Mouse (Mus musculus): Measurements from ENCODE around the gene Ccdc61.
"Not testable (repeated sequence)": the region's sequence is repeated elsewhere in the genome, so short reads cannot be mapped to it uniquely, and the experiment has no call there.

Ccdc61 gene

DNA sequence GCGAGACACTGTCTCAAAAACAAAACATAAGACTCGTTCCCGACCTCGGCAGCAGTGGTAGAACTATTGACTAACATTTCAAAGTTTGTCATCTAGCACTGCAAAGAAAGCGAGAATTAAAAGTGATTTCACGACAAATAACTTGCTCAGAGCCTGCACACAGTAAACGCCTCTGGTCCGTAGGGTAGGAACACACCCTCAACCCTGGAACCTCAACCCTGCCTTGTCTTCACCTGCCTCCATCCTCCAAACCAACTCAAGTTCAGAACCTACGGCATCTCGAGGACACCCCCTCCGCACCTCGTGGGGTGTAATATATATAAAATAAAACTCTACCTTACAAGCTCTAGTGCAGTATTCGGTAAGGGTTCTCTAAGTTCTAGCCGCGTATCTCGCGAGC lies 418 bp downstream of the Ccdc61 start:
- no peak for DNase-seq (ENCODE audit: low spot score)

DNA sequence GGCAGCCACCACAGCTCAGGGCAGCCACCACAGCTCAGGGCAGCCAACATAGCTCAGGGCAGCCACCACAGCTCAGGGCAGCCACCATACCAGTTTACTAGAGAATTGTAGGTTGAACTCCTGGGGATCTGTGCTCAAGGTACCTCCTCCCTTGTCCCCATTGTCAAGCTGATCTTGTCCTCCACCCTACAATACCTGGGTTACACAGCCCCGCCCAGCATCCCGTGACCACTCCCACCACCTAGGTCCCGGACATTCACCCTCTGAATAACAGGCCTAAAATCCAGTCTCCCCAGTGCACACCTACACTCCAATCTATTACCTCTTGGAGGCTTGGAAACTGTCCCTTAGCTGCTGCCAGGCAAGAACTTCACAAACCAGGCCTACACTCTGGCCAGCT lies 5.2 kb downstream of the Ccdc61 start:
- no peak for DNase-seq (ENCODE audit: low spot score)

DNA sequence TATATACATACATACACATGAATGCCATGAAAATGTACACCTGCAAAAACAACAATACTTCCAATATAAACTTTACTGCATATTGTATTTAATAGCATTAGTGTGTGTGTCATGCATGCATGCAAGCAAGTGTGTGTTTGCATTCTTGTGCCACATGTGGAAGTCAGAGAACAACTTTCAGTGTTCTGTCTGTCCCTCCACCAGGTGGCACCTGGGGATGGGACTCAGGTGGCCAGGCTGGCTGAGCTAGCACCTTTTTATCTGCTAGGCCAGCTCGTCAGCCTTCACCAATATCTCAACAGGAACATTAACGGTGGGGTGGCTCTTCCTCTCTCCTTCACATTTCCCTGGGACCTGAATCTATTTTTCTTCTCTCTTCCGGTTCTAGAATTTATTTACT lies 7.7 kb downstream of the Ccdc61 start:
- DNase-seq (ENCODE audit: low spot score), result no peak

DNA sequence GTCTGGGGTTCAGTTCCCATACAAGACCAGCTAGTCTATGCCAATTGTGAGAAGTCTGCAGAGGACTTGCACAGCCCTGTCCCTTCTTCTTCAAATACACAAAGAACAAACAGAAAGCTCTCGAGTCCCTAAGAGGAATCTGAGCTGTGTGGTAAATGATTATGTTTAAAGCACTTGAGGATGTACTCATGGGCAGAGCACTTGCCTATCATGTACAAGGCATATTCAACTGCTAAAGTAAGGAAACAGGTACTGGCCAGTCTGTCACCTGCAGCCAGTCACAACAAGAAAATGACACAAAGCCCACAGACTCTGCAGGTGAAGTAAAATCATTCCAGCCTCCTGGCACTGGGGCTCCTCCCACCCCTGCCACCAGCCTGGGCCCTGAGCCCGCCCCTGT lies 9.7 kb downstream of the Ccdc61 start:
- DNase-seq (ENCODE audit: low spot score), result no peak

DNA sequence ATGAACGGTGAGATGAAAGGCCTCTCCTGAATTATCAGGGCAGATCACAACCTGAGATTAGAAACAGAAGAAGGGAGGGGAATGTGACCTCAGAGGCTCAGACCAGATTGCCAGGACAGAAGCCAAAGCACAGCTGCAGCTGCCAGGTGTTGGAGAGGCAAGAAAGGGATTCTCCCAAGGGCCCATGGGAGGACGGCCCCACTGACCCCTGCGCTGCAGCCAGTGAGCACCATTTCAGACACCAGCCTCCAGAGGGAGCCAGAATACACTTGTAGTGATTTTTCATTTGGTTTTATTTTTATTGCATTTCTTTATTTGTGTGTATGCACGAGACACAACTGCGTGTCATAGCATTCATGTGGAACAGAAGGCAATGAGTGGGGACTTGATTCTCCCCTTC lies 13.7 kb downstream of the Ccdc61 start:
- no peak for DNase-seq (ENCODE audit: low spot score)

DNA sequence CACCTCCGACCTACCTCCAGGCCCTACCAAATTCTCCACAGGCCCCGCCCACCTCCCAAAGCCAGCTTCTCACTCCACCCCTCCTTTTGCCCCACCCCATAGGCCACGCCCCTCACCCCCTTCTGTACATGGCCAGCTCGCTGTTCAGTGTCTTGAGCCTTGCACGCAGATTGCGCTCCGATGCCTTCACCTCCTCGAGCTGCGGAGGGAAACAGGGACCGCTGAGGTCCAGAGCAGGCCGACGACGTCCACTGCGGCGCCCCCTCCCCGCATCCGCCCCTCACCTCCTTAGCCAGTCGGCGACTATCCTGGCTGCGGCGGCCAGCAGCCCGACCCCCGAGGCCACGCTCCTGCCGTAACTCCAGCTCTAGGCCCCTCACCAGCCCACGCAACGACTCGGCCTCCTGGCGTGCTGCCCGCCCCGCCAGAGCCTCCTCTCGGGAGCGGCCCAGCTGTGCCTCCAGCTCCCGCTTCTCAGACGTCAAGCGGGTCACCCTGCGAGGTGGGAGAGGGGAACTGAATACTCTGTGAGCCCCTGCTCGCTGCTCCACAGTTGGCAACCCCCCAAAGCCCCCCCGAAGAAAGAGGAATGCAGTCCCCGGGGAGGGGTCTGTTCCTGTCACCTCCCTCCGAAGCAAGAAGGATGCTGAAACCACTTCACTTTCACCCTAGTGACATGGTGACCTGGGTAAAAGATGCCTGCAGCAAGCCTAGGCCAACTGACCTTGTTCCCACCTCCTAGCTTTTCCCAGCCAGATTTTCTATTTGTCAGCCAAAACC lies 16.4 kb downstream of the Ccdc61 start:
- peak; percentile 64 for DNase-seq (ENCODE audit: low spot score)

DNA sequence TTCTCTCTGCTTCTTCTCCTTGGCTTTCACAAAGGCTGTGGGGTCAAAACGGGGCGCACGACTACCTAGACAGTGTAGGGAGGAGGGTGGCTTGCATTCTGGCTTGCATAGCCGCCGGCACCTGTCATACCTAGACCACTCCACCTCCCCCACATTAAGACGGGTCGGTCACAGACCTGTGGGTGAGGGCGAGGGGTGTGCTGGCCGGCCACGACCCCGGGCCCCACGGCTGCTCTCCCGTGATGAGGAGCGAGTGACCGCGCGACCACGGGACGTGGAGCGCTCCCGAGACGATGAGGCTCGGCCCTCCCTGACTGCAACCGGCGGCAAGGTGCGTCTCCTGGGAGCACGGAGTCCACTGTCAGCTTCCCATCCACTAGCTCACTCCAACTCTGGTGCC lies 17.2 kb downstream of the Ccdc61 start:
- no peak for DNase-seq (ENCODE audit: low spot score)

DNA sequence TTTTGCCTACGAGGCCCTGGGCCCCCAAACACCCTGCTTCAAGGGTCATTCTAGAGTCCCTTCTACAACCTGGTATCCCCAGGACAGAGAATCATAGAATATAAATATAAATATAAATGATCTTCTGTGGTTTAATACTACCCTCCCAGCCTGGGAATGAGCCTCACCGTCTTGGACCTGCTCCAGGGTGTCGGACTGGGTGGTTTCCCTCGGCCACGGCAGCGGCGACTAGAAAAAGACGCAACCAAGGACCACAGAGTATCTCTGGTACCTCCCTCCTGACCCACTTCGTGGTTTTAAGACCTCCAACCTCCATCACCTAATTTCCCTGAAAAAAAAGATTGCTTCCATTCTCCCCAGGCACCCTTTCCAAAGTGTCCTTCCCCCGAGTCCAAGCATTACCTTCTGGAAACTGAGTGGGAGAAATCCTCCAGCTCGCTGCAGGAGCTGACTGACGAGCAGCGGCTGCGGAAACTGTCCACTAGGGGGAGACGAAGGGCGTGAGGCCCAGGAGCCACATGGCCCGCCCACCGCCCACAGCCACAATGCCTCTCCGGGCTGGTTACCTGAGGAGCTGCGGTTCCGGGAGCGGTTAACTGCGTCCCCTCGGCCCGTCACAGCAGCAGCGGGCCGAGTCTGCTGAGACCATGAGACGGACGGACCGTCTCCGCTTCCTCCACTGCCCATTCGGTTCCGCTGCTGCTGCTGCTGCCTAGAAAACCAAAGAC lies 18.2 kb downstream of the Ccdc61 start:
- peak; percentile 75 for DNase-seq (ENCODE audit: low spot score)

DNA sequence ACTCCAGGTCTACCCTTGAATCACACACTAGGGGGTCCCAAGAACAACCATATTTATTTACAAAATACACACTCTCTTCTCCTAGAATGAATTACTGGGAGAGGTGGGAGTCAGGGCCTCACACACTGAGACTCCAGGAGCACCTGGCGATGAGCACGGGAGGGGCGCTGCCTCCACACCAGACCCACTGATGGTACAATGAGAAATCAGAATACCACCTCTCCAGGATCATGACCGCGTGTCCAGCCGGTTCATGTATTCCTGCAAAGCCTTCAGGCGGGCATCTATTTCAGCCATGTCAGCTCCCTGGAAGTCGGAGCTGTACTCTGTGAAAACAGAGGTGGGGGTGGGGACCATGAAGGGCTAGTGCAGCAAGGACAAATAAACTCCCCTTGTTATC lies 19.4 kb downstream of the Ccdc61 start:
- DNase-seq (ENCODE audit: low spot score), result no peak

DNA sequence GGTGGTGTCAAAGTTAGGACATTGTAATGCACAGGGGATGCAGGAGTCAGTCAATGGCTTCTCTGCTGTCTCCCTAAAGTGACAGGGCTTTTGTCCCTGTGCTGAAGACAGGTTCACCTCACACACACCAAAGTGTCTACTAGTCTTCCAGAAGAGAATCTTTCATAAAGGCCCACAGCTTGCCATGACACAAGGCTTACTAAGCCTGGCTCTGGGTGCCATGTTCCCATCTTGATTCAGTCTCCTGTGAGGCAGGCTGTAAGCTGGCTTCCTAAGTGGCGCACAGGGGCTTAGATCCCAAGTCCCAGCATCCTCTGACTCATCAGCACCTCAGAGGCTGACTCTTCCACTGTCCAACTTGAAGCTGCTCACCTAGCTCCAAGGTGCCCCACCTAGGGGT lies 23.3 kb downstream of the Ccdc61 start:
- no peak for DNase-seq (ENCODE audit: low spot score)

DNA sequence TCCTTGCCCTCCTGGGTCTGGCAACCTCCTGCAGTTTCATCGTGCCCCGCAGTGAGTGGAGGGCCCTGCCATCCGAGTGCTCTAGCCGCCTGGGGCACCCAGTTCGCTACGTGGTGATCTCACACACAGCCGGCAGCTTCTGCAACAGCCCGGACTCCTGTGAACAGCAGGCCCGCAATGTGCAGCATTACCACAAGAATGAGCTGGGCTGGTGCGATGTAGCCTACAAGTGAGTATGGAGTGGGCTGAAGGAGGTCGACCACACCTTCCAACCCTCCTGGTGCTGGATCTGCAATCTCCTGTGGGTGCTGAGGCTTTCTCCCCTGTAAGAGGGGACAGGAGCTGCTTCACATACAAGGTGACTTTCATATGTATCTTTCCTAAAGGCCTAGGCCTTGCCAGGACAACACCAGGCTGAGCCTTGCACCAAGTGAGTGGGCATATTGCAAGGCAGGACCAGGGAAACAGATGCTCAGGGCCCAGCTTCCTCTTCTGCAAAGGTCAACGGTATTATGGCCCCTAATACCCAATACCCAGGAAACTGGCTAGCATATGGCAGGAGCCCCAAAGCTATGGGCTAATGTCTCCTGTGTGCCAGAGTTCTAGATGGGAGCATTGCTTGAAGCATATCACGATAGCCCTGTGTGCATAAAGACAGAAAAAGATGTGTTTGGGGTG lies 25.3 kb downstream of the Ccdc61 start:
- DNase-seq (ENCODE audit: low spot score), result no peak

DNA sequence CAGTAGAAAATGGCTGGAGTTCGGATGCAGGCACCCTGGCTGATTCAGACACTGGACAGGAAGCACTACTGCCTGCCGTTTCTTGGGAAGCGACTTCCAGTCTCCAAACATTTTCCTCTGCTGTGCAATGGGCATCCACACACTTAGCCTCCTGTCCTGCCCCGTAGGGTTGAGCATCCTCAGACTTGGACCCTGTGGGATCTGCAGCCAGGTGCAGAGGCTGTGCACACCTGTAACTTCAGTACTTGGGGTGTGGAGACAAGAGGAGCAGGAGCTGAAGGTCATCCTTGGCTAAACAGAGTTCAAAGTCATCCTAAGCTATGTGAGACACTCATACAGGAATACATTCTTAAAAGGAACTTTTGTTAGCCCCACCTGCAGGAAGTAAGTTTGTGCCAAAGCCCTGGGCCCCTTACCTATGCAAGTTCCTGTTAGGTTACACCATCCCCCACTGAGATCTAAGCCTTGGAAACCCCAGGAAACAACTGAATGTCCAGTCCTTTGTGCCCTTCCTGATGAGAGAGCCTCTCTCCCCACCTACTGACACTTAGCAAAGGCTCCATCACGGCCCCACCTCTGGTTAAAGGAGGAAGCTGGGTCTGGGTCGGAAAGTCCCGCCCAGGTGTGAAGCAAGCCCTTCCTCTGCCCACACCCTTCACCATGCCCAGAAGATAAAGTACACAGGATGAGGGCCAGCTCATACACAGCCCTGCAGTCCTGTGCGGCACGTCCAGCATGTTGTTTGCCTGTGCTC lies 26.0 kb downstream of the Ccdc61 start:
- no peak for DNase-seq (ENCODE audit: low spot score)

DNA sequence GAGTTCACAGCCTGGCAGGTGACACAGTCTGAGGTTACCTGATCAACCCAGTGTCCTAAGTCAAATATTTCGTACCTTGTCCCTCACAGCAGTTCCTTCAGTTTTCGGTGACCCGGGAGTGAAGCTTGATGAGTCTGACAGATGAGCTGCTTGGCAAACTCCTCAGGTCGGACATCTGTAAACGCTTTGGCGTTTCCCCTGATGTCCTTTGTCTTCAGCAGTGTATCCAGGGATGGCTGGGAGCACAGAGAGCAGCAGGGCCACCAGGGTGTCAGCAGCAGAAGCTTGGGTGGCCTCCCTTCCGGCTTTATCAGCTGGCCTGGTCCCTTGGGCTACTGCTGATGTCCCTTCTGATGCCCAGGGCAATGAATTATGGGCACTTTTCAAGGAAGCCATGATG lies 31.5 kb downstream of the Ccdc61 start:
- DNase-seq (ENCODE audit: low spot score), result no peak

DNA sequence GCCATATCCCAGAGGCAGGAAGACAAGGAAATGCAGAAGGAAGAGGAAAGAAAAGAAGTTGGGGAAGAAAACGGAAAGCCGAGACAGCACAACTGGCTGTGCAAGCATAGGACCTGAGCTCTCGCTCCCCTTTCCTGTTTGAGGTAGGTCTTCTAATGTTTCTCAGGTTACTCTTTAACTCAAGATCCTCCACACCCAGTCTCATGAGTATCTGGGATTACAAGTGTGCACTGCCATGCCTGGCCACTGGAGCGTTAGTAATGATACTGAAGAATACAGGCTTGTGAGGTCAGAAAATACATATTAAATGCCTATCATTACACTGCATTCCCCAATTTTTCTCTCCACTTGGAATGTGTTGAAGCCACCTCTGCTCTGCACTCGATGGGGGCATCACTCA lies 34.8 kb downstream of the Ccdc61 start:
- DNase-seq (ENCODE audit: low spot score), result no peak

DNA sequence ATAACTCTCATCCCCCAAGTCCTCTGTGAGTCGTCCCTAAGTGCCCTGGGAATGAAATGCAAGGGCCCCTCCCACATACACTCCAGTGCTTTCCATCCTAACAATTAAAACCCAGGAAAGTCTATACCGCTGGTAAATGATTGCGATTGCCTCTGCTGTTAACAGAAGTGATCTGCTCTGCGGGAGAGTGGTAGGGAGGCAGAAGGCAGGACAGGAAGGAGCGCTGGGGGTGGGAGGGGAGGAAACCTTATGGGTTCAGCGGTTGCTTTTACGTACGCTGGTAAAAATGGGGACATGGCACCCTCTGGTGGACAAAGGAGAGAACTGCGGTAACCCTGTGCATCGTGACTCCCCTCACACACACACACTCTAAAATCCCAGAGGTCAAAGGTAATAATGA lies 37.0 kb downstream of the Ccdc61 start:
- peak; percentile 51 for DNase-seq (ENCODE audit: low spot score)

DNA sequence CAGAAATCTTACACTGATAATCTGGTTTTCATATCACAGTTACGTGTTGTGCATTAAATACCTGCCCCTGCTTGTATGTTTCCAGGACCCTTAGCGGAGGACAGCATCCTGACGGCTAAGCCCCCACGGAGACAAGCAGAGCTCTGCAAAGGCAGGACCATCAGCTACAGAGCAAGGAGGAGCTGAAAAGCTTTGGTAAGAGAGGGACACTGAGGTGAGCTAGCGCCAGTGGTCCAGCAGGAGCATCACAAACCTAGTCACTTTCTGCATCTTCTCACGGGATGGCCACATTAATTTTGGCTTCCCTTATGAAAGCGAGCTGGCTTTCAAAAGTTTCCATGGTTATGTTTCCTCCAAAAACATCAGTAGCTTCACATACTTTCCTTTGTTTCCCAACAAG lies 37.4 kb downstream of the Ccdc61 start:
- no peak for DNase-seq (ENCODE audit: low spot score)

DNA sequence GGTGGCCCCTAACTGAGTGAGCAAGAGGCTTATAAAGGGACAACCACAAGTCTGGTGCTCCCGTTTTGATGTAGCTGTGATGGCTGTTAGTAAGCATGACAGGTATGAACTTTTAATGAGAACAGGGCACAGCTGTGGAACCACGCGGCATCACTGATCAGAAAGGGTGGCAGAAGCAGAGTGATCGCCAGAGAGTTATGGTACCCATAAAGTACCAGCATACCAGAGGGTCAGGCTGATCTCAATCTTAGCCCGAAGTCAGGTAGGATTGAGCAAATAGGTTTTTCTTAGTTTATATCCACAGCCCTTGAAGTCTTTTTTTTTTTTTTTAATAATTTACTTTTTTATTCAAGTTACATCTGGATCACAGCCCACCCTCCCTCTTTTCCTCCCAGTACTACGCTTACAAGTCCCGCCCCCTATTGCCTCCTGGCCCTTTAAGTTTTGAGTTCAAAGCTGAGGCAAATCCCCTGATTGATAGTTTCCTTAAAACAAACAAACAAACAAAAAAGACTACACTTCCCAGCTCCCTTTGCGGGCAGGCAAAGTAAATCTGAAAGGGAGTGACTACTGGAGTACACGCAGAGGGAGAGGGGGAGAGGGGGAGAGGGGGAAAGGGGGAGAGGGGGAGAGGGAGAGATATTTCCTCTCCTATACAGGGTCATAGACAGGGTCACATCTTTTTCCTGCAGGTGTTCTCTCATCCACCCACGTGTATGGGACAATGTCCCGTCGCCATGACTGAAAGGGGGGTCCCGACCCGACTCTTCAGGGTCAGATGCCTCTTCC lies 38.0 kb downstream of the Ccdc61 start:
- DNase-seq (ENCODE audit: low spot score), result no peak

DNA sequence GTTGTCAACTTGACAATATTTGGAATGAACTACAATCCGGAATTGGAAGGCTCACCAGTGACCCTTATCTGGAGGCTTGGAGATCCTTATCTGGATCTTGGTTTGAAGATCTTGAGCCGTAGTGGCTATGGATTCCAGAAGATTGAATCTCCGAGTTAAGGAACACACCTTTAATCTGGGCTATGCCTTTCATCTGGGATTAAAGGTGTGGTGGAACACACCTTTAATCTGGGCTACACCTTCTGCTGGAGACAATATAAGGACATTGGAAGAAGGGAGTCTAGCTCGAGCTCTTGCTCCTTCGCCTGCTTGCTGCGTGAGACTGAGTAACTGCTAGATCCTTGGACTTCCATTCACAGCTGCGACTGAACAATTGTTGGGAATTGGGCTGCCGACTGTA lies 39.2 kb downstream of the Ccdc61 start, which contains the start of gene Pglyrp1:
Gene Pglyrp1, plus strand, starts transcription at position 301 of the 400 bp plus-strand sequence.
- DNase-seq (ENCODE audit: low spot score), result not testable (repeated sequence)

DNA sequence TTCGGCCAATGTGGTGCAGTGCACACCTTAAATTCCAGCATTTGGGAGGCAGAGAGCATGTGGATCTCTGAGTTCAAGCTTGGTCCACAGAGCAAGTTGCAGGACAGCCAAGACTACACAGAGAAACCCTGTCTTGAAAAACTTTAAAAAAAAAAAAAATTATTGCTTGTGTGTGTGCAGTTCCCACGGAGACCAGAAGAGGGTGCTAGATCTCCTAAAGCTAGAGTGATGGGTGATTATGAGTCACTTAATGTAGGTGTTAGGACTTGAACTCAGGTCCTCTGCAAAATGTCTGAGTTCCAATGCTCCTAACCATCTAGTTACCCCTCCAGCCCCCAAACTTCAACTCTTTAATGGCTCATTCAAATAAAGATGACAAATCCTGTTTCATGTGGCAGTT lies 41.7 kb downstream of the Ccdc61 start:
- no peak for DNase-seq (ENCODE audit: low spot score)

DNA sequence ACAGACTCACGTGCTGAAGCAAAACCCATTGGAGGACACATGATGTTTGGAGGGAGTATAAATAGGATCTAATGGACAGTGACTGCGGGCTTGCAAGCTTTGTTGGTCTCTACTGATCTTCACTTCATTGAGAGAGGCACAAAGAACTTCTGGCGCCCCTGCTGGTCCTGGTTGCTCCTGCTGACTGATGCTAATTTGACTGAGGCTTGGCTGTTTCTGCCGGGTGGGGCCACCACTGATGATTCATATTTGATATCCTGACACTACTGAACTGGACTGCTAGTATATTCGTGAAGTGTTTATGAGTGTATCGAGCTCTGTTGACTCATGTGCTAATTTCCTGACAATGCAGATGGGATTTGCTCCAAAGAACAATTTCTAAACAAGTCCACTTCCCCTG lies 47.4 kb downstream of the Ccdc61 start:
- no peak for DNase-seq (ENCODE audit: low spot score)

DNA sequence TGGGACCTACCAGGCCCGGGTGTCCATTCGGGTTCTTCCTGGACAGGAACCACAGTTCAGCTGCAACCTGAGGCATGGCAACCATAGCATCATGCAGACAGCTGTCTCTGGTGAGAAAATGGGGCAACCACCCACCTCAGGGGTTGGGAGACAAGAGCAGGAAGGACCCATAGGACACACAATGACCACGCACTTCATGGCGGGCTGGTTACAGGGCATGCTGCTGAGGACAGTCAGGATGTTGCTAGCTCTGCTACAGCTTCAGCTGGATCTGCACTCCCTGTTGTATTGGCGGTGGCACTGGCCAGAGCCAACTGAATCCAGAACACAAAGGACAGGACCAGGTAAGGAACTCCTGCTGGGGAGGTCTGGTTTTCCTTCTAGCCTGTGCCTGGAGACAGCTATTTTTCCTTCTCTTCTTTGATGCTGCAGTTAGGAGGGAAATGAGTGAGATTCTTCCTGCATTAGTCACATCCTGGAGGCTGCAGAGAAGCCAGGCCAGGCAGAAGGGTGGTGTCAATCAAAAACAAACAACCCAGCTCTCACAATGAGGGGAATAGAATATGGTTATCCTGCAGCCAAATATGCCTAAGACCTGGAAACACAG lies 51.8 kb downstream of the Ccdc61 start:
- no peak for DNase-seq (ENCODE audit: low spot score)

All from c-Kit-positive CD71-positive TER-119-positive erythroid progenitor cells, embryonic 14.5 days (primary cell).